Mouse (Mus musculus): ENCODE measurements around the gene Asprv1.

DNA sequence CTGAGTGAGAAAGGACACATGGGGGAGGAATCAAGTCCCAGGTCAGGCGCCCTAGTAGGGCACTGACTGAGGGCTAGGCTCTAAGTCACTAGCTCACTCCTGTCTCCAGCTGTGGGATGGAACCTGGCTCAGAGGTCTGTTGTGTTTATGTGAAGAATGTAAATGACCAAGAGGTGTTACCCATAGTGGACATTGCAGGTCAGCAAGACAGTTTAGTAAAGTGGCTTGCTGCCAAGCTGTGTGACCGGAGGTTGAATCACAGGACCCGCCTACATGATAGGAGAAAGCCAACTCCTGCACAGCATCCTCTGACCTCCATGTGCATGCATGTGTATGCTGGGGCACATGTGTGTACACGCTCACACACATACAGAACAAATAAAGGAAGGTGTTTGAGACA is 17.6 kb downstream of the Asprv1 start:
- TF ChIP-seq CTCF (IDR thresholded peaks at IDR 0.05; ENCODE audit: low read depth), result no peak
- no peak for TF ChIP-seq EP300 (optimal IDR thresholded peaks at IDR 0.05)
